Mouse (Mus musculus) gastrocnemius, adult 18-20 months (tissue): Measurements from ENCODE around the gene Jmjd7. TPM values are rescaled to one million over a fixed set of nuclear protein-coding genes. Genes with fewer than 3 reads are reported as not detected.

Experiments
- DNase-seq: peaks from one replicate; pipeline ENCODE4 v3.0.0; 2021; ENCODE audit warnings: low spot score
- microRNA-seq: library from miRNA; unstranded; fragments of <30 nt; microRNA quantifications from one replicate; pipeline ENCODE4 v1.2.0, GENCODE M21; 2021
- total RNA-seq, 2 experiments: library from RNA; stranded (reverse); gene quantifications; 2 replicates each; pipeline ENCODE4 v1.2.3; 2021

Gene Jmjd7
- total RNA-seq, 2 experiments from 2014 or later, result 2.4 to 3.0 TPM

DNA sequence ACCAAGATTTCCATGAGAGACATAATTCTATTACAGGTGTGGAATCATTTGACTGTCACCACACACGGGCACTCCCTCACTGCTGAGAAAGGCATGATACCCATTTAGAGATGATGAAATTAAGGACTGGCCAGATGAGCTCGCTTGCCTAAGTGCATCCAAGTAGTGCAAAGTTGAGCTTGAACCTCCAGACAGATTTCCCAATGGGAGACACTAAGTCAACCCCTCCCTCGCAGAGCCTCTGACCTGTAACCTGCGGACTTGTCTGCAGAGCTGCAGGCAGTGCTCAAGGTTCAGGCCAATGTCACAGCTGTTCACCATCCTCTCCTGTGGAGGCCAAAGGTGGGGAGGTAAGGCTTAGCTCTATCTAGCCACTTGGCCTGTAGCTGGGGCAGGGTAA is 31.5 kb downstream of the Jmjd7 start:
- peak; percentile 24 for DNase-seq

DNA sequence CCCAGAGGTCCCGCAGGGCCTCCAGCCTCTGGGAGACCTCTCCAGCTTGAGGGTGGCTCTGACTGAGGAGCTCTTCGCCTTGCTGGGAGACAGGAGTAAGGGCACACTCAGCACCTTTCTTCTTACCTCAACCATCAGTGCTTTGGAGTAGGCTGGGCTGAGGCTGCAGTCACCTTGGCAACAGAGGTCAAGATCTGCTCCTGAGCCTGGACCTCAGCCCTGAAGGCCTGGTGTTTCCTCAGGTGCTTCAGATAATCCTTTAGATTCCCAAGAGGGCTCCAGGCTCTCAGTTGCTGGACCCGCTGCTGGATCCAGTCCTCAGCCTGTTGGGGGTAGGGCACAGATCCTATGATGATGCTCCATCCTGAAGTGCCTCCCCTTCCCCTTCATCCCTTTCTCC is 32.2 kb downstream of the Jmjd7 start:
- no peak for DNase-seq

DNA sequence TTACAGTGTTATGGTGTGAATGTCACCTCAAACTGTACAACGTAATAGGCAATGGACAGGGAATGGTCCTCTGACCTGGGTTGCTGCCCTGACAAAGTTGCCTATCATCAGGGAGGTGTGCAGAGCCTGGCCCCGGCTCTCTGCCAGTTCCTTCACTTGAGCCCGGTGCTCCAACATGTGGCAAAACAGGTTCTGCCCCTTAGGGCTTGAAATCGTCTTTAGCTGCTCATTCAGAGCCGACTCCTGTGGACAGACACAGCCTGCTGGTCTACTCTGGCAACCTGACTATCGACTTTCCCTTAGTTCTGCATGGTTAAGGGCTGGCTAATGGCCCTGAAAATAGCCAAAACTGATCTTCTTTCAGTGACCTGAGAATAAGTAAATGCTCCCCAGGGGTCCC is 32.9 kb downstream of the Jmjd7 start:
- DNase-seq, result no peak

DNA sequence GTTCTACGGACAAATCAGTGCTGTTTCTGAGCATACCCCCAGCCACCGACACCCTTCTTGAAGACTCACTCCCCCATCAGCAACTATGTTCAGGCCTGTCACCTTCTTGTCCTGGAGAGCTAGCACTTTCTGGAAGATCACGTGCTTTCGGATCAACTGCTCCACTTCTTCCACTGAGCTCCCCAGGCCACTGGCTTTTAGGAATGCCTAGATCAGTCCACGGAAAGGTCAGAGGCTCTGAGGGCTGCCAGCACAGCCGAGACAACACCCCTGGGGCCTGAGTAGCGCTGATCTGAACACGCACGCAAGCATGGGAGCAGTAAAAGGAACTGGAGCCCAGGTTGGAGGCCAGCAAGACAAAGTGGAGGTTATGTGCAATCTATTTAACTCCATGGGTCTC is 33.4 kb downstream of the Jmjd7 start:
- DNase-seq, result peak; percentile 53

- DNase-seq, result no peak
Measured at GRCm38 (mm10) chr2:120062248-120062647, 35.0 kb downstream of the Jmjd7 start.

- DNase-seq, result no peak
Measured at GRCm38 (mm10) chr2:120064639-120065038, 37.4 kb downstream of the Jmjd7 start.

DNA sequence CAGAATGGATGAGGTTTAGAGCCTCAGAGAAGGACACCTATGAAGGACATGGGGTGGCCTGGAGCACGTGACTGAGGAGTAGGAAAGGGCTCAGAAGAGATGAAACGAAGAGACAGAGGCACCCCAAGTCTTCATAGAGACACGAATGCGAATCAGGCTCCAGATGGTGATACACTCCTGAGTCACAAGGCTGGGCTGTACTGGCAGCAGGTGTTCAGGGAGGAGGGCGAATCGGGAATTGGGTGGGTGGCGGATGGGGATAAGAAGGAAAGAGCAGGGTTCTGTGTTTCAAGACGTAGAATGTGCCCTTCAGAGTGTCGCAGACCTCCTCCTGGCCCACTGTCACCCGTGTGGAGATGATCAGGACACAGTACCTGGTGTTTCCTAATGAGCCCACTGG is 38.0 kb downstream of the Jmjd7 start:
- DNase-seq, result no peak

GRCm38 (mm10) chr2:120066224-120066623 is 38.9 kb downstream of the Jmjd7 start:
- no peak for DNase-seq

GRCm38 (mm10) chr2:120068555-120069465 is 41.5 kb downstream of the Jmjd7 start:
- DNase-seq, result peak; percentile 55

- DNase-seq, result no peak
Measured at GRCm38 (mm10) chr2:120069466-120069990, 42.2 kb downstream of the Jmjd7 start.

DNA sequence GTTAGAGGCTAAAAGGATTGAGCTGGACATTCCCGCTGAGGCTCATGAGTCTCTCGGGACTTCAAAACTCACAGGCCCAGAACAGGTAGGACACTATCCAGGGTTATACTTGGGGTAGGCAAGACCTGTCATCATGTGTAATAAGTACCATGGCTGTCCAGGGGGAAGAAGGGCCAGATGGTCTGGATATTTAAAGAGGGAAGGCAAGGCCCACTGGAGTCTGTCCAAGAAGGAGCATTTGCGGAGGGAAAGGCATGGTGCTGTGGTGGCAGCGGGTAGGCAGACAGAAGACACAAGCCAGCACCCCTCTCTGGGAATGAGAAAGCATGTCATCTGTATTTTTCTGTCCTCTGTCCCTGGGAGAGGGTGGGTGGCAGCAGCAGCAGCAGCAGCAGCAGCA is 46.8 kb downstream of the Jmjd7 start:
- DNase-seq, result no peak

GRCm38 (mm10) chr2:120076076-120076705 is 48.9 kb downstream of the Jmjd7 start:
- DNase-seq, result peak; percentile 46

Small RNA genes within 50 kb of the gene (microRNA-seq; reads per million reads assigned to microRNA genes)
- not detected for gene Mir7665

Other genes starting within 250 kb of the Jmjd7 start
- gene Rpap1, start 239.9 kb upstream of the Jmjd7 start, total RNA-seq, result 10 to 100 TPM; 14.6 to 16.6 TPM
- gene Tyro3, start 229.8 kb upstream of the Jmjd7 start, total RNA-seq, result under 1 TPM; 0.27 to 0.95 TPM
- 10 to 100 TPM; 25.6 to 34.9 TPM for gene Mga, start 130.3 kb upstream of the Jmjd7 start, total RNA-seq
- 1 to 10 TPM; 6.0 to 6.2 TPM for gene Mapkbp1, start 54.8 kb upstream of the Jmjd7 start, total RNA-seq
- gene Gm28042, start within 50 bp of the Jmjd7 start, total RNA-seq, result under 1 TPM; 0.41 to 0.52 TPM
- gene Pla2g4b, start 5.9 kb downstream of the Jmjd7 start, total RNA-seq, result 1 to 10 TPM in 1 of 2 experiments, under 1 TPM in 1; 0.45 to 1.2 TPM
- 10 to 100 TPM; 27.1 to 31.2 TPM for gene Ehd4, start 127.1 kb downstream of the Jmjd7 start, total RNA-seq
- 10 to 100 TPM; 26.2 to 27.0 TPM for gene Pla2g4e, start 217.9 kb downstream of the Jmjd7 start, total RNA-seq